Mouse (Mus musculus): ENCODE data around the gene Lysmd4. TPM values are rescaled to one million over a fixed set of nuclear protein-coding genes. Genes with fewer than 3 reads are reported as not detected.

Lysmd4 gene
- 30.6 and 32.5 TPM in 2 replicates for polyA plus RNA-seq (2014; fragmentation: Nextera tagmentation; extraction: Ambion mirVana)

- Histone ChIP-seq H3K9me3 (ENCODE audit: control insufficient read depth, low read length) (no peaks in the 10 kb centered on the region), H3K27ac (ENCODE audit: low read depth, low read length) (0 out of 2 replicates have a peak within 1 kb of the TSS, but pooled peaks have one; percentile 18), H3K27me3 (ENCODE audit: control insufficient read depth, insufficient read depth, low read length) (no peaks in the 10 kb centered on the region), H3K4me2 (ENCODE audit: low read depth, low read length) (peak within 1 kb of the TSS; percentile 92), H3K9ac (replicated peaks; ENCODE audit: low read depth, low read length) (peak within 1 kb of the TSS; percentile 78), H3K4me3 (ENCODE audit: low read depth, low read length) (peak within 1 kb of the TSS; percentile 86), H3K4me1 (ENCODE audit: control insufficient read depth, insufficient read depth, low read length) (peaks cover 12% of the 10 kb centered on the region), H3K36me3 (ENCODE audit: control insufficient read depth, insufficient read depth, low read length) (peaks cover 12% of the 10 kb centered on the region; the same call in 1 of the 2 replicates)
- WGBS, result 4% methylated on average over 31 of the region's 31 CpGs
- peak; percentile 98 for ATAC-seq (ENCODE audit: low read depth)
These were observed at the start of gene Lysmd4 for GRCm38 (mm10) chr7:67222220-67222862. Lysmd4 (plus strand) TSS chr7:67222544.

- no peaks in the 10 kb centered on the region for H3K9me3 ChIP-seq (ENCODE audit: control insufficient read depth, low read length)
- WGBS, result 74% methylated on average over 2 of the region's 2 CpGs
- H3K27me3 ChIP-seq (ENCODE audit: control insufficient read depth, insufficient read depth, low read length), result no peaks in the 10 kb centered on the region
- H3K4me2 ChIP-seq (ENCODE audit: low read depth, low read length), result no peak overlapping the region
- no peaks in the 10 kb centered on the region for H3K36me3 ChIP-seq (ENCODE audit: control insufficient read depth, insufficient read depth, low read length)
- no peak overlapping the region for H3K4me3 ChIP-seq (ENCODE audit: low read depth, low read length)
- no peak overlapping the region for H3K27ac ChIP-seq (ENCODE audit: low read depth, low read length)
- no peak overlapping the region for H3K9ac ChIP-seq (replicated peaks; ENCODE audit: low read depth, low read length)
- no peak for ATAC-seq (ENCODE audit: low read depth)
- H3K4me1 ChIP-seq (ENCODE audit: control insufficient read depth, insufficient read depth, low read length), result no peaks in the 10 kb centered on the region
These were observed 48.7 kb upstream of the Lysmd4 start for GRCm38 (mm10) chr7:67173522-67174195.

- Histone ChIP-seq H3K9ac (replicated peaks; ENCODE audit: low read depth, low read length) (no peak overlapping the region), H3K4me3 (ENCODE audit: low read depth, low read length) (no peak overlapping the region), H3K4me1 (ENCODE audit: control insufficient read depth, insufficient read depth, low read length) (no peaks in the 10 kb centered on the region), H3K27me3 (ENCODE audit: control insufficient read depth, insufficient read depth, low read length) (no peaks in the 10 kb centered on the region), H3K9me3 (ENCODE audit: control insufficient read depth, low read length) (no peaks in the 10 kb centered on the region), H3K36me3 (ENCODE audit: control insufficient read depth, insufficient read depth, low read length) (no peaks in the 10 kb centered on the region), H3K27ac (ENCODE audit: low read depth, low read length) (no peak overlapping the region), H3K4me2 (ENCODE audit: low read depth, low read length) (no peak overlapping the region)
- ATAC-seq (ENCODE audit: low read depth), result no peak
- 16% methylated on average over 4 of the region's 4 CpGs for WGBS
These were observed 38.6 kb upstream of the Lysmd4 start for GRCm38 (mm10) chr7:67183786-67184185.

GRCm38 (mm10) chr7:67199412-67199811 is 22.9 kb upstream of the Lysmd4 start:
- H3K4me2 ChIP-seq (ENCODE audit: low read depth, low read length), result no peak overlapping the region
- WGBS, result 19% methylated on average over 10 of the region's 10 CpGs
- H3K36me3 ChIP-seq (ENCODE audit: control insufficient read depth, insufficient read depth, low read length), result no peaks in the 10 kb centered on the region
- no peaks in the 10 kb centered on the region for H3K27me3 ChIP-seq (ENCODE audit: control insufficient read depth, insufficient read depth, low read length)
- H3K9me3 ChIP-seq (ENCODE audit: control insufficient read depth, low read length), result no peaks in the 10 kb centered on the region
- no peak overlapping the region for H3K4me3 ChIP-seq (ENCODE audit: low read depth, low read length)
- ATAC-seq (ENCODE audit: low read depth), result 0 out of 2 replicates have a peak, but pooled peaks have one; percentile 38
- H3K9ac ChIP-seq (replicated peaks; ENCODE audit: low read depth, low read length), result no peak overlapping the region
- H3K4me1 ChIP-seq (ENCODE audit: control insufficient read depth, insufficient read depth, low read length), result no peaks in the 10 kb centered on the region
- H3K27ac ChIP-seq (ENCODE audit: low read depth, low read length), result no peak overlapping the region

- no peak overlapping the region for H3K9ac ChIP-seq (replicated peaks; ENCODE audit: low read depth, low read length)
- ATAC-seq (ENCODE audit: low read depth), result no peak
These were observed 18.7 kb upstream of the Lysmd4 start for GRCm38 (mm10) chr7:67203625-67204024.

GRCm38 (mm10) chr7:67205734-67206425 is 16.5 kb upstream of the Lysmd4 start:
- H3K9ac ChIP-seq (replicated peaks; ENCODE audit: low read depth, low read length), result no peak overlapping the region
- WGBS, result 91% methylated on average over 9 of the region's 9 CpGs
- no peak for ATAC-seq (ENCODE audit: low read depth)

More at GRCm38 (mm10) chr7:67203625-67204024, 18.7 kb upstream of the Lysmd4 start:
- WGBS, result 80% methylated on average over 3 of the region's 3 CpGs
- Histone ChIP-seq H3K36me3 (ENCODE audit: control insufficient read depth, insufficient read depth, low read length) (no peaks in the 10 kb centered on the region), H3K27me3 (ENCODE audit: control insufficient read depth, insufficient read depth, low read length) (no peaks in the 10 kb centered on the region), H3K4me1 (ENCODE audit: control insufficient read depth, insufficient read depth, low read length) (no peaks in the 10 kb centered on the region), H3K9me3 (ENCODE audit: control insufficient read depth, low read length) (no peaks in the 10 kb centered on the region), H3K4me3 (ENCODE audit: low read depth, low read length) (no peak overlapping the region), H3K27ac (ENCODE audit: low read depth, low read length) (no peak overlapping the region), H3K4me2 (ENCODE audit: low read depth, low read length) (no peak overlapping the region)

GRCm38 (mm10) chr7:67206496-67206895 is 15.8 kb upstream of the Lysmd4 start:
- no peak overlapping the region for H3K4me2 ChIP-seq (ENCODE audit: low read depth, low read length)
- H3K36me3 ChIP-seq (ENCODE audit: control insufficient read depth, insufficient read depth, low read length), result no peaks in the 10 kb centered on the region
- no peak for ATAC-seq (ENCODE audit: low read depth)
- no peak overlapping the region for H3K4me3 ChIP-seq (ENCODE audit: low read depth, low read length)
- WGBS, result 84% methylated on average over 10 of the region's 10 CpGs
- H3K4me1 ChIP-seq (ENCODE audit: control insufficient read depth, insufficient read depth, low read length), result no peaks in the 10 kb centered on the region
- H3K27me3 ChIP-seq (ENCODE audit: control insufficient read depth, insufficient read depth, low read length), result no peaks in the 10 kb centered on the region
- H3K27ac ChIP-seq (ENCODE audit: low read depth, low read length), result no peak overlapping the region
- H3K9ac ChIP-seq (replicated peaks; ENCODE audit: low read depth, low read length), result no peak overlapping the region
- no peaks in the 10 kb centered on the region for H3K9me3 ChIP-seq (ENCODE audit: control insufficient read depth, low read length)

More at GRCm38 (mm10) chr7:67205734-67206425, 16.5 kb upstream of the Lysmd4 start:
- Histone ChIP-seq H3K36me3 (ENCODE audit: control insufficient read depth, insufficient read depth, low read length) (no peaks in the 10 kb centered on the region), H3K4me3 (ENCODE audit: low read depth, low read length) (no peak overlapping the region), H3K4me2 (ENCODE audit: low read depth, low read length) (no peak overlapping the region), H3K9me3 (ENCODE audit: control insufficient read depth, low read length) (no peaks in the 10 kb centered on the region), H3K27me3 (ENCODE audit: control insufficient read depth, insufficient read depth, low read length) (no peaks in the 10 kb centered on the region), H3K27ac (ENCODE audit: low read depth, low read length) (no peak overlapping the region), H3K4me1 (ENCODE audit: control insufficient read depth, insufficient read depth, low read length) (no peaks in the 10 kb centered on the region)

GRCm38 (mm10) chr7:67207701-67208100 is 14.6 kb upstream of the Lysmd4 start:
- H3K27ac ChIP-seq (ENCODE audit: low read depth, low read length), result no peak overlapping the region
- H3K9me3 ChIP-seq (ENCODE audit: control insufficient read depth, low read length), result no peaks in the 10 kb centered on the region
- H3K27me3 ChIP-seq (ENCODE audit: control insufficient read depth, insufficient read depth, low read length), result no peaks in the 10 kb centered on the region
- no peaks in the 10 kb centered on the region for H3K36me3 ChIP-seq (ENCODE audit: control insufficient read depth, insufficient read depth, low read length)
- H3K9ac ChIP-seq (replicated peaks; ENCODE audit: low read depth, low read length), result no peak overlapping the region
- ATAC-seq (ENCODE audit: low read depth), result no peak
- no peaks in the 10 kb centered on the region for H3K4me1 ChIP-seq (ENCODE audit: control insufficient read depth, insufficient read depth, low read length)
- no peak overlapping the region for H3K4me2 ChIP-seq (ENCODE audit: low read depth, low read length)
- no peak overlapping the region for H3K4me3 ChIP-seq (ENCODE audit: low read depth, low read length)
- WGBS, result 61% methylated on average over 6 of the region's 6 CpGs

- Histone ChIP-seq H3K9me3 (ENCODE audit: control insufficient read depth, low read length) (no peaks in the 10 kb centered on the region), H3K36me3 (ENCODE audit: control insufficient read depth, insufficient read depth, low read length) (no peaks in the 10 kb centered on the region), H3K4me1 (ENCODE audit: control insufficient read depth, insufficient read depth, low read length) (no peaks in the 10 kb centered on the region), H3K4me3 (ENCODE audit: low read depth, low read length) (no peak overlapping the region), H3K4me2 (ENCODE audit: low read depth, low read length) (no peak overlapping the region), H3K27ac (ENCODE audit: low read depth, low read length) (no peak overlapping the region), H3K27me3 (ENCODE audit: control insufficient read depth, insufficient read depth, low read length) (no peaks in the 10 kb centered on the region), H3K9ac (replicated peaks; ENCODE audit: low read depth, low read length) (no peak overlapping the region)
- WGBS, result 85% methylated on average over 1 of the region's 1 CpGs
- no peak for ATAC-seq (ENCODE audit: low read depth)
These were observed 14.0 kb upstream of the Lysmd4 start for GRCm38 (mm10) chr7:67208317-67208716.
